Mouse (Mus musculus) lung, embryonic 16.5 days (tissue): Measurements from ENCODE around the gene Fgfr2. TPM values are rescaled to one million over a fixed set of nuclear protein-coding genes. Genes with fewer than 3 reads are reported as not detected.

Source experiments
- ATAC-seq: fragments of 200-750 bp; cut with Nextera tagmentation; 2 replicates; pipeline ENCODE4 v1.8.0; 2017; ENCODE audit warnings: low read depth, mild to moderate bottlenecking, moderate library complexity
- H3K27ac ChIP-seq: fragments of 300-500 bp; sonication (generic); 2 replicates; pipeline ENCODE4 v1.5.1; 2014; ENCODE audit warnings: mild to moderate bottlenecking, control low read depth, low read length
- H3K27me3 ChIP-seq: fragments of 300-500 bp; sonication (generic); 2 replicates; pipeline ENCODE4 v1.6.1; 2014; ENCODE audit warnings: low read depth, low read length, mixed read lengths; ENCODE audit not compliant: control insufficient read depth, insufficient read depth
- H3K36me3 ChIP-seq: fragments of 300-500 bp; sonication (generic); 2 replicates; pipeline ENCODE4 v1.6.1; 2014; ENCODE audit warnings: low read length; ENCODE audit not compliant: control insufficient read depth, insufficient read depth
- H3K4me1 ChIP-seq: fragments of 300-500 bp; sonication (generic); replicated peaks from 2 replicates; pipeline ENCODE4 v1.6.1; 2014; ENCODE audit warnings: low read length, mixed read lengths; ENCODE audit not compliant: control insufficient read depth, insufficient read depth
- H3K4me2 ChIP-seq: fragments of 300-500 bp; sonication (generic); 2 replicates; pipeline ENCODE4 v1.6.1; 2014; ENCODE audit warnings: low read depth, low read length, control low read depth
- H3K4me3 ChIP-seq: fragments of 300-500 bp; sonication (generic); 2 replicates; pipeline ENCODE4 v1.5.1; 2014; ENCODE audit warnings: mild to moderate bottlenecking, low read length, control low read depth
- H3K9ac ChIP-seq: fragments of 300-500 bp; sonication (generic); 2 replicates; pipeline ENCODE4 v1.6.1; 2014; ENCODE audit warnings: low read length, control low read depth
- H3K9me3 ChIP-seq: fragments of 300-500 bp; sonication (generic); 2 replicates; pipeline ENCODE4 v1.6.1; 2016; ENCODE audit warnings: low read length; ENCODE audit not compliant: control insufficient read depth
- WGBS: fragments of 180-500 bp; shearing (Covaris S2); extraction: QIAGEN DNeasy Blood & Tissue Kit; methylation state at CpG from one replicate; pipeline ENCODE4 v1.1.7; 2014; 5-methylcytosine and 5-hydroxymethylcytosine counted together
- polyA plus RNA-seq: library from polyadenylated mRNA; unstranded; fragments of >200 nt; fragmentation: Nextera tagmentation; extraction: Ambion mirVana; gene quantifications from 2 replicates; pipeline ENCODE4 v1.2.1, GENCODE M21; 2015

Gene Fgfr2
- polyA plus RNA-seq, 1 experiment from 2014 or later = 175 TPM

GRCm38 (mm10) chr7:131788595-131789206, 1334.4 kb downstream of the Fgfr2 start:
- H3K4me3 ChIP-seq = no peak overlapping the region
- H3K27ac ChIP-seq = no peak overlapping the region
- H3K9ac ChIP-seq = no peak overlapping the region
- H3K9me3 ChIP-seq = no peaks in the 10 kb centered on the region
- no peak for ATAC-seq
- no peaks in the 10 kb centered on the region for H3K36me3 ChIP-seq
- no peaks in the 10 kb centered on the region for H3K4me1 ChIP-seq
- H3K27me3 ChIP-seq = no peaks in the 10 kb centered on the region
- 77% methylated on average over 10 of the region's 10 CpGs for WGBS
- H3K4me2 ChIP-seq = no peak overlapping the region

GRCm38 (mm10) chr7:131785721-131786120, 1337.4 kb downstream of the Fgfr2 start:
- 85% methylated on average over 3 of the region's 3 CpGs for WGBS
- H3K9ac ChIP-seq = no peak overlapping the region

GRCm38 (mm10) chr7:131778271-131778985, 1344.7 kb downstream of the Fgfr2 start:
- Histone ChIP-seq H3K27ac (no peak overlapping the region), H3K4me3 (no peak overlapping the region), H3K9ac (no peak overlapping the region), H3K27me3 (no peaks in the 10 kb centered on the region; the same call in 1 of the 2 replicates), H3K36me3 (no peaks in the 10 kb centered on the region), H3K9me3 (no peaks in the 10 kb centered on the region), H3K4me2 (no peak overlapping the region), H3K4me1 (no peaks in the 10 kb centered on the region)
- 85% methylated on average over 24 of the region's 24 CpGs for WGBS
- no peak for ATAC-seq

More at GRCm38 (mm10) chr7:131785721-131786120, 1337.4 kb downstream of the Fgfr2 start:
- no peaks in the 10 kb centered on the region for H3K36me3 ChIP-seq
- H3K27me3 ChIP-seq = no peaks in the 10 kb centered on the region
- H3K27ac ChIP-seq = no peak overlapping the region
- no peaks in the 10 kb centered on the region for H3K4me1 ChIP-seq
- no peak overlapping the region for H3K4me3 ChIP-seq
- H3K9me3 ChIP-seq = no peaks in the 10 kb centered on the region
- H3K4me2 ChIP-seq = no peak overlapping the region
- no peak for ATAC-seq

GRCm38 (mm10) chr7:131777461-131778270, 1345.5 kb downstream of the Fgfr2 start:
- Histone ChIP-seq H3K9me3 (no peaks in the 10 kb centered on the region), H3K27me3 (no peaks in the 10 kb centered on the region; the same call in 1 of the 2 replicates), H3K27ac (no peak overlapping the region), H3K4me1 (no peaks in the 10 kb centered on the region), H3K36me3 (no peaks in the 10 kb centered on the region), H3K4me3 (no peak overlapping the region), H3K9ac (no peak overlapping the region), H3K4me2 (no peak overlapping the region)
- ATAC-seq = no peak
- WGBS = 51% methylated on average over 10 of the region's 10 CpGs

- no peak for ATAC-seq
- no peaks in the 10 kb centered on the region for H3K36me3 ChIP-seq
- H3K4me2 ChIP-seq = no peak overlapping the region
- no peak overlapping the region for H3K4me3 ChIP-seq
- H3K27me3 ChIP-seq = no peaks in the 10 kb centered on the region; the same call in 1 of the 2 replicates
- WGBS = 50% methylated on average over 16 of the region's 16 CpGs
- no peaks in the 10 kb centered on the region for H3K4me1 ChIP-seq
- H3K27ac ChIP-seq = no peak overlapping the region
- no peak overlapping the region for H3K9ac ChIP-seq
- H3K9me3 ChIP-seq = no peaks in the 10 kb centered on the region
Observed at GRCm38 (mm10) chr7:131776191-131776752, 1346.9 kb downstream of the Fgfr2 start.

GRCm38 (mm10) chr7:131757922-131758321, 1365.2 kb downstream of the Fgfr2 start:
- WGBS = 93% methylated on average over 3 of the region's 3 CpGs
- Histone ChIP-seq H3K9ac (no peak overlapping the region), H3K9me3 (peaks cover 3% of the 10 kb centered on the region), H3K4me3 (no peak overlapping the region), H3K4me2 (no peak overlapping the region), H3K27me3 (no peaks in the 10 kb centered on the region), H3K36me3 (no peaks in the 10 kb centered on the region), H3K27ac (no peak overlapping the region), H3K4me1 (no peaks in the 10 kb centered on the region)
- ATAC-seq = no peak

GRCm38 (mm10) chr7:131747152-131748010, 1375.8 kb downstream of the Fgfr2 start:
- Histone ChIP-seq H3K36me3 (no peaks in the 10 kb centered on the region), H3K27me3 (no peaks in the 10 kb centered on the region), H3K9ac (no peak overlapping the region), H3K27ac (no peak overlapping the region), H3K4me2 (no peak overlapping the region), H3K4me1 (no peaks in the 10 kb centered on the region), H3K9me3 (no peaks in the 10 kb centered on the region), H3K4me3 (no peak overlapping the region)
- WGBS = 70% methylated on average over 16 of the region's 16 CpGs
- no peak for ATAC-seq

- WGBS = 13% methylated on average over 9 of the region's 9 CpGs
- no peaks in the 10 kb centered on the region for H3K36me3 ChIP-seq
- H3K4me2 ChIP-seq = no peak overlapping the region
- no peak overlapping the region for H3K4me3 ChIP-seq
- H3K4me1 ChIP-seq = no peaks in the 10 kb centered on the region
- ATAC-seq = no peak
- no peaks in the 10 kb centered on the region for H3K27me3 ChIP-seq
- no peak overlapping the region for H3K9ac ChIP-seq
- H3K9me3 ChIP-seq = no peaks in the 10 kb centered on the region
- H3K27ac ChIP-seq = no peak overlapping the region
Observed at GRCm38 (mm10) chr7:131746752-131747151, 1376.4 kb downstream of the Fgfr2 start.
